Mouse (Mus musculus) ovary, postnatal 10 days (tissue): Measurements from ENCODE around the gene Lrrc8e.
"Not testable (repeated sequence)": the region's sequence is repeated elsewhere in the genome, so short reads cannot be mapped to it uniquely, and the experiment has no call there.

Source experiments
- DNase-seq: peaks from one replicate; pipeline ENCODE4 v3.0.0; 2022; ENCODE audit warnings: low spot score

Gene Lrrc8e

GRCm38 (mm10) chr8:4222059-4222458 is 4.6 kb upstream of the Lrrc8e start:
- no peak for DNase-seq

- DNase-seq = no peak
Measured at GRCm38 (mm10) chr8:4226323-4226722, 304 bp upstream of the Lrrc8e start.

- no peak for DNase-seq
Measured at GRCm38 (mm10) chr8:4227919-4228318, 1.3 kb downstream of the Lrrc8e start.

GRCm38 (mm10) chr8:4229784-4230183 is 3.2 kb downstream of the Lrrc8e start:
- DNase-seq = no peak

- DNase-seq = no peak
Measured at GRCm38 (mm10) chr8:4230612-4231351, 4.2 kb downstream of the Lrrc8e start.

- DNase-seq = no peak
Measured at GRCm38 (mm10) chr8:4237814-4238433, 11.3 kb downstream of the Lrrc8e start.

- peak; percentile 100 for DNase-seq
Measured at GRCm38 (mm10) chr8:4238434-4239192, 12.0 kb downstream of the Lrrc8e start, which contains the start of the genes Map2k7 and Gm49320. Gene Map2k7, plus strand, starts transcription at chr8:4238740. Gene Gm49320, plus strand, starts transcription at chr8:4238865.

- DNase-seq = no peak
Measured at GRCm38 (mm10) chr8:4239193-4239890, 12.7 kb downstream of the Lrrc8e start.

GRCm38 (mm10) chr8:4245061-4245460 is 18.4 kb downstream of the Lrrc8e start:
- DNase-seq = no peak

- DNase-seq = no peak
Measured at GRCm38 (mm10) chr8:4245737-4246136, 19.1 kb downstream of the Lrrc8e start.

- DNase-seq = no peak
Measured at GRCm38 (mm10) chr8:4247241-4247640, 20.6 kb downstream of the Lrrc8e start.

- DNase-seq = no peak
Measured at GRCm38 (mm10) chr8:4247951-4248540, 21.4 kb downstream of the Lrrc8e start, which contains the start of gene Tgfbr3l. Gene Tgfbr3l, plus strand, starts transcription at chr8:4248214.

GRCm38 (mm10) chr8:4249213-4249612 is 22.6 kb downstream of the Lrrc8e start:
- no peak for DNase-seq

- DNase-seq = peak; percentile 62
Measured at GRCm38 (mm10) chr8:4250306-4250970, 23.8 kb downstream of the Lrrc8e start.

- no peak for DNase-seq
Measured at GRCm38 (mm10) chr8:4252116-4252760, 25.6 kb downstream of the Lrrc8e start.

GRCm38 (mm10) chr8:4252934-4253841 is 26.6 kb downstream of the Lrrc8e start, which contains the start of gene Snapc2:
Gene Snapc2, plus strand, starts transcription at chr8:4253080.
- peak; percentile 94 for DNase-seq

- DNase-seq = no peak
Measured at GRCm38 (mm10) chr8:4254001-4254400, 27.4 kb downstream of the Lrrc8e start.

GRCm38 (mm10) chr8:4255471-4255870 is 28.8 kb downstream of the Lrrc8e start:
- not testable (repeated sequence) for DNase-seq

- DNase-seq = no peak
Measured at GRCm38 (mm10) chr8:4256911-4257310, 30.3 kb downstream of the Lrrc8e start.
